Mouse (Mus musculus) neutrophil, adult 83 days (primary cell): Measurements from ENCODE around the gene Fbxw17. TPM values are rescaled to one million over a fixed set of nuclear protein-coding genes. Genes with fewer than 3 reads are reported as not detected.

ENCODE experiments used
- total RNA-seq, 2 experiments: library from RNA; stranded (reverse); gene quantifications; one replicate each; pipeline ENCODE4 v1.2.4; 2023

Fbxw17 gene
- 10 to 100 TPM in 1 of 2 experiments, 1 to 10 TPM in 1; 7.7 to 14.6 TPM for total RNA-seq

DNA sequence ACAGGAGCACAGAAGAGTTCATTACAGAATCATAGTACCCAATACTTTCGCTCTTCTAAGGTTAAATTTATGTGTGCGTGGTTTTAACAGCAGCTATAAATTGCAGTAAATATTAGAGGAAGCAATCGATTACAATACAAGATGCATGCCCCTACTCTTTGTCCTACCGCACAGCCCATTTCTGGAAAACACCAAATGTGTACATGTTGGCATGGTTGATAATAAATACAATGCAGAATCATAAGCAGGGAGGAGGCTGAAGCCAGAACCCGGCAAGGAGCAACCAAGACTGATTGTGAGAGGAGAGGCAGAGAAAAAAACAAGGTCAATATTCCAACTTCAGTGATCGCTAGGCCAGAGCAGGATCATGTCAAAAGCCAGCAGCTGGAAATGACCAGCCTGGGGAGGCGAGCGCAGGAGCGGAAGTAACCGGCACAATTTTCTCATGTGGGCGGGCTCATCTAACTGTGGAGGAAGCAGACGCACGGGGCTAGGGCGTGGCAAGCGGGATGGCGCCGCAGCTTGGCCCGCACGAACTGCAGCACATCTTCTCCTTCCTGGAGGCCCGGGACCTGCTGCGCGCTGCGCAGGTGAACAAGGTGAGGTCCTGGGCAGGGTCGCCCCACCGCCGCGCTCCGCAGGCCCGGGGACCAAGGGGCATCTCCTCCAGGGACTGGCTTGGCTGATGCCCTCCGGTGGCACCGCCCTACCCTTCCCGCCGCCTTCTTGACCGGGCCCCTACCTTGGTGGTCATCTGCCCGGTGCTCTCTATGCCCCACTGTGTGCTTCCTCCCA, at the start of gene Fbxw17:
Fbxw17 (plus strand) TSS at position 476 of the 795 bp plus-strand sequence.

GRCm38 (mm10) chr13:50443812-50444211, 26.1 kb downstream of the Fbxw17 start, which contains the start of gene Gm47429:
Gene Gm47429, minus strand, starts transcription at chr13:50443912.

GRCm38 (mm10) chr13:50467007-50467406, 49.3 kb downstream of the Fbxw17 start, which contains the start of gene Nutm2:
Gene Nutm2, plus strand, starts transcription at chr13:50467307.

Other genes with a start within 250 kb of the Fbxw17 start
- not detected for gene Gm906, start 167.6 kb upstream of the Fbxw17 start, total RNA-seq
- gene Gm47429, start 26.0 kb downstream of the Fbxw17 start, total RNA-seq = not detected
- not detected for gene Nutm2, start 49.4 kb downstream of the Fbxw17 start, total RNA-seq
- gene Gm904, start 225.4 kb downstream of the Fbxw17 start, total RNA-seq = not detected